Mouse (Mus musculus) spleen, embryonic (tissue): Measurements from ENCODE around the gene Hnrnph3.

Experiments used
- CTCF ChIA-PET: fragments of 350-600 bp; sonication (Branson Sonifier 250); formaldehyde crosslinking; loops from one replicate; lab custom pipeline; 2022; lab: Charles Lee

Hnrnph3 gene

GRCm38 (mm10) chr10:62990636-62991035, 33.4 kb downstream of the Hnrnph3 start:
- CTCF ChIA-PET: interaction anchor here (0.5 kb wide), 1 partner anchor 78 kb away, joined by 3 read pairs; no protein-coding TSS in a partner anchor

- CTCF ChIA-PET: no interaction called here
Observed at GRCm38 (mm10) chr10:62987341-62987740, 36.7 kb downstream of the Hnrnph3 start.

DNA sequence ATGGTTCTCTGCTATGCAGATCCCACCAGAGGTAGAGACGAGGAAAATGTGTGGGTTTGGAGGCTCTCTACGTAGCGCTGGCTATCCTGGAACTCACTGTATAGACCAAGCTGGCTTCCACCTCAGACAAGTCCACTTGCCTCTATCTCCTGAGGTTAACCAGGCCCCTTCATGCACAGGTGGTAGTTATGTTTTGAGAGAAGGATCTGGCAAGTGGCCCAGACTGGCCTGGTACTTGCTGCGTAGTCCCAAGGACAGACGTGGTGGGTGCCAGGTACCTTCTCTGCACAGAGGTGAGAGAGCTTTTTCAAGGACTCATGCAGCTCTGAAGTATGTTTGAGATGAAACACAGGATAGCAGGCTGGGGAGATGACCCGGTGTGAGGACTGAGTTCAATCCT, 39.5 kb downstream of the Hnrnph3 start:
- CTCF ChIA-PET: no interaction called here

DNA sequence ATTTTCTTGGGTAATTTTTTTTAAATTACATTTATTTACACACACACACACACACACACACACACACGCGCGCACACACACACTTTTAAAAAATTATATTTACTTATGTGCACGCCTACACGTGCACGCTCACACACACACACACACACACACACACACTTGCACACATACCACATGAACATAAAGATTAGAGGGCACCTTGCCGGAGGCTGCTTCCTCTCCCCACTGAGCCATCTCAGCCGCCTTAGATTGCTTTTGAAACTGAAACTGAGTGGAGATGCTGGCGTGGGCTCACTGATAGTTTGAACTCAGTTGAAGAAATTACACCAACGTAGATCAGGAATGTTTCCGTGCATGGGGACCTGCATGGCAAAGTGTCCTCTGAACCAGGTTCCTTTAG, 39.9 kb downstream of the Hnrnph3 start:
- CTCF ChIA-PET: no interaction called here

GRCm38 (mm10) chr10:62980039-62980954, 43.7 kb downstream of the Hnrnph3 start, which contains the start of gene Rufy2:
Rufy2 (plus strand) TSS chr10:62980223.
- CTCF ChIA-PET: interaction anchor here (0.7 kb wide), 1 partner anchor 29 kb away, joined by 4 read pairs; no protein-coding TSS in a partner anchor

- CTCF ChIA-PET: interaction anchor here (0.5 to 0.7 kb wide), 3 partner anchors 9 to 377 kb away, joined by 3 to 5 read pairs (median 4); no protein-coding TSS in a partner anchor
Observed at GRCm38 (mm10) chr10:62979667-62980038, 44.4 kb downstream of the Hnrnph3 start.

- CTCF ChIA-PET: no interaction called here
Observed at GRCm38 (mm10) chr10:62971821-62972220, 52.2 kb downstream of the Hnrnph3 start.

GRCm38 (mm10) chr10:62966291-62966690, 57.7 kb downstream of the Hnrnph3 start:
- CTCF ChIA-PET: no interaction called here

GRCm38 (mm10) chr10:62965796-62966195, 58.2 kb downstream of the Hnrnph3 start:
- CTCF ChIA-PET: no interaction called here
